In the genomic region with DNA sequence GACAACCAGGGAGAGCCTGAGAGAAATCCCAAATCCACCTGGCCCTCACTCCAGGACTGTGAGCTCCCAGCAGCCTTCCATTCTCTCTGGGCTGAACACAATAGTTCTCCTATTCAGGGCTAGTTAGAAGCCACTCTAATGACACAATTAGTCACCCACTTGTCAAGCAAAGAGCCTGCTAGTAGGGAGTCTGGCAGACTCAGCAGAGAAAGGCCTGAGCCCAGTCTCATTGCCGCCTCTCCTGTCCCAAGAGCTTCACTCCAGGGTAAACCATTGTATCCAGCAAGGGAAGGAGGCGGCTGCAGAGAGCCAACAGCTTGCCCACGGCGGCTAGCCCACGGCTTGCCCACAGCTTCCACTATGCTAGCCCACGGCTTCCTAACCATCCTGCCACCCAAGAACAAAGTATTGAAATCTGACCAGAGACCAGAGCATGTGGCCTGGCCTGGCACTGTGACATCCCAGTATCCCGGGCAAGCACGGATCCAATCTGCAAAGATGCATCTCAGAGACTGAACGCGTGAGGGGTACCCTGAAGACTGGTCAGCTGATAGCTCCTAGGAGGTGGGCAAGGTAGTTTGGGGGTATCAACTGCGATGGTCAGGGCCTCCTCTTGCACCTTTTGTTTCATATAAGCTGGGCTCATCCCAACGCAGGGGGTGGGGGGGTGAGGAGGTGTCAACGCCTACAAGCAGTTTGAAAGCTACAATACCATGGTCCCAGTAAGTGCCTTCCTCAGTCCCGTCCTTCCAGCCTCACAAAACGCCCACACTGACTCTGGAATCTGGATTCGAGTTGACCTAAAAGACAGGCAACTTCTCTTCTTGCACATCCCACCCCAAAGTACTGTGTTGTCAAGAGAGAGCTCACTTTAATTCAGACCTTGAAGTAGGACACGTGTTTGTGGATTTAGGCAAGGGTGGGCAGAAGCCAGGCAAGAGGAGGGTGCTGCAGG, we compare ENCODE assay signal across 7 mouse cellular contexts. TPM values are rescaled to one million over a fixed set of nuclear protein-coding genes. Genes with fewer than 3 reads are reported as not detected.
DNase-seq lines count a peak whose midpoint lies in the region; ATAC-seq and TF ChIP-seq lines count a peak whose summit lies in the region.

No protein-coding gene starts in this region.

- peak overlapping the region; percentile 85 for H3K27ac ChIP-seq in lung, postnatal 0 days (ENCODE audit: low read length)
- H3K27ac ChIP-seq in forebrain, embryonic 15.5 days (replicated peaks): 0 out of 2 replicates have a peak overlapping the region, but pooled peaks have one; percentile 5
- no peak overlapping the region for H3K27ac ChIP-seq in liver, embryonic 13.5 days

- H3K36me3 ChIP-seq in lung, postnatal 0 days (ENCODE audit: insufficient read depth, low read length): no peaks in the 10 kb centered on the region
- H3K36me3 ChIP-seq in forebrain, embryonic 15.5 days: no peaks in the 10 kb centered on the region
- no peaks in the 10 kb centered on the region for H3K36me3 ChIP-seq in liver, embryonic 13.5 days

- peak overlapping the region; percentile 59; the same call in 1 of the 2 replicates for H3K9ac ChIP-seq in lung, postnatal 0 days (replicated peaks; ENCODE audit: low read depth)
- peak overlapping the region; percentile 59 for H3K9ac ChIP-seq in forebrain, embryonic 15.5 days (replicated peaks)
- H3K9ac ChIP-seq in liver, embryonic 13.5 days: 0 out of 2 replicates have a peak overlapping the region, but pooled peaks have one; percentile 73

- H3K27me3 ChIP-seq in lung, postnatal 0 days (replicated peaks; ENCODE audit: insufficient read depth, low read length): no peaks in the 10 kb centered on the region
- H3K27me3 ChIP-seq in forebrain, embryonic 15.5 days: no peaks in the 10 kb centered on the region
- H3K27me3 ChIP-seq in liver, embryonic 13.5 days: peaks cover 32% of the 10 kb centered on the region

- peak overlapping the region; percentile 65 for H3K4me3 ChIP-seq in lung, postnatal 0 days (ENCODE audit: low read depth, low read length)
- H3K4me3 ChIP-seq in forebrain, embryonic 15.5 days: peak overlapping the region; percentile 59
- peak overlapping the region; percentile 63 for H3K4me3 ChIP-seq in liver, embryonic 13.5 days (replicated peaks)

- TF ChIP-seq EP300 in lung, postnatal 0 days (IDR thresholded peaks at IDR 0.05): no peak

- no peaks in the 10 kb centered on the region; the same call in 1 of the 2 replicates for H3K4me1 ChIP-seq in lung, postnatal 0 days (ENCODE audit: insufficient read depth, low read depth, low read length)
- H3K4me1 ChIP-seq in forebrain, embryonic 15.5 days: peaks cover 17% of the 10 kb centered on the region
- H3K4me1 ChIP-seq in liver, embryonic 13.5 days (replicated peaks): peaks cover 19% of the 10 kb centered on the region

- no peak for DNase-seq in lung, postnatal 0 days (ENCODE audit: low spot score)
- no peak for DNase-seq in lung, postnatal 25 days (ENCODE audit: low spot score)
- no peak for DNase-seq in liver, embryonic 13.5 days
- peak; percentile 49 for DNase-seq in testis, postnatal 10 days (ENCODE audit: low spot score)
- DNase-seq in urinary bladder, postnatal 14 days (ENCODE audit: low spot score): no peak
- no peak for DNase-seq in ovary, adult 18-20 months (ENCODE audit: low spot score)

- ATAC-seq in lung, postnatal 0 days: no peak
- no peak; the same call in 1 of the 2 replicates for ATAC-seq in forebrain, embryonic 15.5 days (replicated peaks)
- no peak for ATAC-seq in liver, embryonic 13.5 days (ENCODE audit: low read depth)

- WGBS in lung, postnatal 0 days: 35% methylated on average over 17 of the region's 17 CpGs
- WGBS in forebrain, embryonic 15.5 days: 11% methylated on average over 17 of the region's 17 CpGs
- 51% methylated on average over 17 of the region's 17 CpGs for WGBS in liver, embryonic 13.5 days (ENCODE audit: insufficient replicate concordance)

- H3K9me3 ChIP-seq in lung, postnatal 0 days (ENCODE audit: low read length): no peaks in the 10 kb centered on the region
- H3K9me3 ChIP-seq in forebrain, embryonic 15.5 days: no peaks in the 10 kb centered on the region
- no peaks in the 10 kb centered on the region for H3K9me3 ChIP-seq in liver, embryonic 13.5 days (replicated peaks)

- TF ChIP-seq CTCF in lung, postnatal 0 days (IDR thresholded peaks at IDR 0.05): no peak

- peak overlapping the region; percentile 85 for H3K4me2 ChIP-seq in lung, postnatal 0 days (replicated peaks; ENCODE audit: low read depth, low read length)
- peak overlapping the region; percentile 87 for H3K4me2 ChIP-seq in forebrain, embryonic 15.5 days (replicated peaks)
- H3K4me2 ChIP-seq in liver, embryonic 13.5 days: peak overlapping the region; percentile 82

RNA-seq across cellular contexts. Expression of a gene that starts 1.0 kb away (rescaled TPM):
- 34.6 and 38.7 TPM in 2 replicates for polyA plus RNA-seq in lung, postnatal 0 days (2015; fragmentation: Nextera tagmentation; extraction: Ambion mirVana)
- polyA plus RNA-seq in forebrain, embryonic 15.5 days (2015; fragmentation: Nextera tagmentation; extraction: Ambion mirVana): 7.6 and 10.7 TPM in 2 replicates
- 2.0 and 2.5 TPM in 2 replicates for polyA plus RNA-seq in liver, embryonic 13.5 days (2015; fragmentation: Nextera tagmentation; extraction: Ambion mirVana)

RNA-seq across cellular contexts. Expression of a gene that starts 16.3 kb away (rescaled TPM):
- 62.3 and 65.2 TPM in 2 replicates for polyA plus RNA-seq in lung, postnatal 0 days (2015; fragmentation: Nextera tagmentation; extraction: Ambion mirVana)
- 81.9 and 87.5 TPM in 2 replicates for polyA plus RNA-seq in forebrain, embryonic 15.5 days (2015; fragmentation: Nextera tagmentation; extraction: Ambion mirVana)
- 44.2 and 47.0 TPM in 2 replicates for polyA plus RNA-seq in liver, embryonic 13.5 days (2015; fragmentation: Nextera tagmentation; extraction: Ambion mirVana)

RNA-seq across cellular contexts. Expression of a gene that starts 16.4 kb away (rescaled TPM):
- 37.0 and 37.8 TPM in 2 replicates for polyA plus RNA-seq in lung, postnatal 0 days (2015; fragmentation: Nextera tagmentation; extraction: Ambion mirVana)
- polyA plus RNA-seq in forebrain, embryonic 15.5 days (2015; fragmentation: Nextera tagmentation; extraction: Ambion mirVana): 76.7 and 78.5 TPM in 2 replicates
- polyA plus RNA-seq in liver, embryonic 13.5 days (2015; fragmentation: Nextera tagmentation; extraction: Ambion mirVana): 38.1 and 40.1 TPM in 2 replicates

RNA-seq across cellular contexts. Expression of a gene that starts 25.4 kb away (rescaled TPM):
- 37.9 and 44.7 TPM in 2 replicates for polyA plus RNA-seq in lung, postnatal 0 days (2015; fragmentation: Nextera tagmentation; extraction: Ambion mirVana)
- 49.8 and 54.9 TPM in 2 replicates for polyA plus RNA-seq in forebrain, embryonic 15.5 days (2015; fragmentation: Nextera tagmentation; extraction: Ambion mirVana)
- polyA plus RNA-seq in liver, embryonic 13.5 days (2015; fragmentation: Nextera tagmentation; extraction: Ambion mirVana): 10.4 and 11.8 TPM in 2 replicates

RNA-seq across cellular contexts. Expression of a gene that starts 26.1 kb away (rescaled TPM):
- 419 and 421 TPM in 2 replicates for polyA plus RNA-seq in lung, postnatal 0 days (2015; fragmentation: Nextera tagmentation; extraction: Ambion mirVana)
- 637 and 680 TPM in 2 replicates for polyA plus RNA-seq in forebrain, embryonic 15.5 days (2015; fragmentation: Nextera tagmentation; extraction: Ambion mirVana)
- polyA plus RNA-seq in liver, embryonic 13.5 days (2015; fragmentation: Nextera tagmentation; extraction: Ambion mirVana): 543 and 573 TPM in 2 replicates
